Mouse (Mus musculus) kidney, adult 10 weeks (tissue): ENCODE measurements around the gene Krt28. TPM values are rescaled to one million over a fixed set of nuclear protein-coding genes. Genes with fewer than 3 reads are reported as not detected.

Experiments
- polyA plus RNA-seq: library from polyadenylated mRNA; stranded (reverse); fragments of 350-450 nt; fragmentation: Illumina TruSeq; extraction: RNeasy Lipid Tissue Mini Kit (QIAGEN cat#74804); gene quantifications from one replicate; pipeline ENCODE4 v1.2.3, GENCODE M21; 2014; ENCODE audit warnings: low read depth, low replicate concordance

The Krt28 gene
- polyA plus RNA-seq, result not detected

GRCm38 (mm10) chr11:99374803-99375202 is at the start of gene Krt28:
Gene Krt28, minus strand, starts transcription at chr11:99374903.

GRCm38 (mm10) chr11:99422159-99422558 is 47.5 kb upstream of the Krt28 start, which contains the start of gene Krt12:
Gene Krt12, minus strand, starts transcription at chr11:99422259.

GRCm38 (mm10) chr11:99389264-99389663 is 14.6 kb upstream of the Krt28 start, which contains the start of gene Krt10:
Gene Krt10, minus strand, starts transcription at chr11:99389364.

GRCm38 (mm10) chr11:99351004-99351403 is 23.7 kb downstream of the Krt28 start, which contains the start of gene Krt27:
Gene Krt27, minus strand, starts transcription at chr11:99351104.

GRCm38 (mm10) chr11:99337866-99338265 is 36.8 kb downstream of the Krt28 start, which contains the start of gene Krt26:
Gene Krt26, minus strand, starts transcription at chr11:99337966.

GRCm38 (mm10) chr11:99322851-99323250 is 51.9 kb downstream of the Krt28 start, which contains the start of gene Krt25:
Gene Krt25, minus strand, starts transcription at chr11:99322951.

Other genes starting within 250 kb of the Krt28 start
- gene Ccr7, start 219.8 kb downstream of the Krt28 start, polyA plus RNA-seq, result not detected
- 111 TPM for gene Smarce1, start 143.9 kb downstream of the Krt28 start, polyA plus RNA-seq
- 5.1 TPM for gene Krt222, start 130.8 kb downstream of the Krt28 start, polyA plus RNA-seq
- not detected for gene Krt24, start 89.6 kb downstream of the Krt28 start, polyA plus RNA-seq
- not detected for gene Krt25, start 52.0 kb downstream of the Krt28 start, polyA plus RNA-seq
- gene Krt26, start 36.9 kb downstream of the Krt28 start, polyA plus RNA-seq, result not detected
- not detected for gene Krt27, start 23.8 kb downstream of the Krt28 start, polyA plus RNA-seq
- 20.3 TPM for gene Krt10, start 14.5 kb upstream of the Krt28 start, polyA plus RNA-seq
- gene Krt12, start 47.4 kb upstream of the Krt28 start, polyA plus RNA-seq, result not detected
- gene Krt20, start 63.2 kb upstream of the Krt28 start, polyA plus RNA-seq, result 0.53 TPM
- gene Krt23, start 118.2 kb upstream of the Krt28 start, polyA plus RNA-seq, result 2.7 TPM
- gene Krt39, start 146.4 kb upstream of the Krt28 start, polyA plus RNA-seq, result not detected
- gene Krt40, start 168.3 kb upstream of the Krt28 start, polyA plus RNA-seq, result not detected
- not detected for gene Krtap3-3, start 176.0 kb upstream of the Krt28 start, polyA plus RNA-seq
- gene Krtap3-2, start 181.9 kb upstream of the Krt28 start, polyA plus RNA-seq, result not detected
- gene Gm11939, start 184.6 kb upstream of the Krt28 start, polyA plus RNA-seq, result not detected
- not detected for gene Krtap3-1, start 191.7 kb upstream of the Krt28 start, polyA plus RNA-seq
- not detected for gene Krtap1-5, start 206.1 kb upstream of the Krt28 start, polyA plus RNA-seq
- gene Krtap1-4, start 208.8 kb upstream of the Krt28 start, polyA plus RNA-seq, result not detected
- gene Krtap1-3, start 216.4 kb upstream of the Krt28 start, polyA plus RNA-seq, result not detected
- not detected for gene Krtap9-3, start 223.2 kb upstream of the Krt28 start, polyA plus RNA-seq
- not detected for gene Gm11938, start 228.4 kb upstream of the Krt28 start, polyA plus RNA-seq
- not detected for gene Gm11937, start 235.3 kb upstream of the Krt28 start, polyA plus RNA-seq
- not detected for gene Krtap2-4, start 239.9 kb upstream of the Krt28 start, polyA plus RNA-seq
- gene Gm11562, start 245.5 kb upstream of the Krt28 start, polyA plus RNA-seq, result not detected